Mouse (Mus musculus): ENCODE measurements around the gene Hist1h2be.
"Not testable (repeated sequence)": the region's sequence is repeated elsewhere in the genome, so short reads cannot be mapped to it uniquely, and the experiment has no call there.

DNA sequence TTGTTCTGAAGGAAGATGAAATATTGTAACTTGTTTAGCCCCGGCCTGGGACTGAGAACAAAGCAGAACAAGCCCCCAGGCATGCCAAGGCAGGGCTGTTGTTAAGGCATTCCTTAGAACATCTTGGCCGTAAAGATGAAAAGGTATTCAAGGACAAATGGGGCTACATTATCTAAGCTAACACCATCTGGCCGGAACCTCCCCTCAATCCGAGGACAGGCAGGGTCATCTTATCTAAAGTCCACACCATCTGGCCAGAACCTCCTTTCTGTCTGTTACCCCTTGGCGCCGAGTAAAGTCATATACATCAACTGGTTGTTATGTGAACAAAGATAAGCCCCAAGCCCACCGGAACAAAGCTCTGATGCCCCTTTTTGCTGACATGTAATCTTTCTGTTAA lies 29.0 kb downstream of the Hist1h2be start:
- not testable (repeated sequence) for TF ChIP-seq POLR2A (IDR thresholded peaks at IDR 0.05; ENCODE audit: borderline replicate concordance, insufficient read depth, low read length); CTCF (IDR thresholded peaks at IDR 0.05; ENCODE audit: borderline replicate concordance, insufficient read depth, low read depth, low read length)

Data from cerebellum, adult 2 months (tissue).